Mouse (Mus musculus) CH12.LX (cell line): Measurements from ENCODE around the gene Mon1a. TPM values are rescaled to one million over a fixed set of nuclear protein-coding genes. Genes with fewer than 3 reads are reported as not detected.
A peak's percentile ranks its signal among the peaks of the same experiment; 100 is the strongest.

Experiments used
- DNase-seq: peaks from one replicate; pipeline ENCODE4 v3.0.0-alpha.2; 2013; ENCODE audit errors: extremely low read depth
- H3K27ac ChIP-seq: 2 replicates; pipeline ENCODE4 v1.5.1; 2012; ENCODE audit warnings: low read depth, mild to moderate bottlenecking, control low read depth, moderate library complexity; ENCODE audit not compliant: insufficient read depth
- H3K27me3 ChIP-seq: replicated peaks from 2 replicates; pipeline ENCODE3; 2012; ENCODE audit warnings: inconsistent platforms
- H3K36me3 ChIP-seq, 2 experiments: replicated peaks in 1 of 2; 2 replicates each; pipeline versions ENCODE3 to v1.6.1; 2012; ENCODE audit warnings: inconsistent platforms in 1 of 2, low read length in 1 of 2, mild to moderate bottlenecking in 1 of 2, mixed read lengths in 1 of 2, moderate library complexity in 1 of 2; ENCODE audit not compliant: control insufficient read depth in 1 of 2, insufficient read depth in 1 of 2
- H3K4me1 ChIP-seq, 2 experiments: 2 replicates each; pipeline ENCODE4 v1.6.1; 2012; ENCODE audit warnings: inconsistent platforms in 1 of 2, moderate library complexity in 1 of 2; ENCODE audit not compliant: insufficient read depth in 2 of 2, control insufficient read depth in 1 of 2
- H3K4me2 ChIP-seq: 2 replicates; pipeline ENCODE4 v1.6.1; 2012; ENCODE audit warnings: low read depth, mild to moderate bottlenecking, control low read depth; ENCODE audit not compliant: poor library complexity, insufficient read depth, severe bottlenecking
- H3K4me3 ChIP-seq, 3 experiments: fragments of 150-350 bp in 1 of 3; sonication (generic) in 1 of 3; replicated peaks in 1 of 3; 2 replicates each; pipeline versions ENCODE3 to v1.5.1; 2011 to 2012; ENCODE audit warnings: low read depth in 2 of 3, low read length in 2 of 3, mild to moderate bottlenecking in 2 of 3, moderate library complexity in 2 of 3, control low read depth in 1 of 3, improper control_type of control experiment in 1 of 3, inconsistent platforms in 1 of 3, mixed read lengths in 1 of 3; ENCODE audit not compliant: poor library complexity in 1 of 3
- H3K79me2 ChIP-seq: replicated peaks from 2 replicates; pipeline ENCODE4 v1.6.1; 2012; ENCODE audit warnings: mild to moderate bottlenecking, moderate library complexity; ENCODE audit not compliant: control insufficient read depth, poor library complexity, insufficient read depth, severe bottlenecking; ENCODE audit errors: extremely low read depth
- H3K9ac ChIP-seq: 2 replicates; pipeline ENCODE4 v1.6.1; 2012; ENCODE audit warnings: low read depth, mild to moderate bottlenecking, control low read depth, moderate library complexity; ENCODE audit not compliant: insufficient read depth
- H3K9me3 ChIP-seq: replicated peaks from 2 replicates; pipeline ENCODE3; 2012; ENCODE audit warnings: low read length, inconsistent platforms, mixed read lengths
- CHD2 ChIP-seq: IDR thresholded peaks from 2 replicates; pipeline ENCODE4 v1.6.1; 2011; ENCODE audit warnings: low read length, improper control_type of control experiment
- CTCF ChIP-seq, 2 experiments: IDR thresholded peaks in 1 of 2; conservative IDR thresholded peaks in 1 of 2; 2 replicates each; pipeline ENCODE4 v1.5.1; 2011 to 2012; ENCODE audit warnings: low read depth in 2 of 2, low read length in 2 of 2, improper control_type of control experiment in 1 of 2, inconsistent platforms in 1 of 2, mild to moderate bottlenecking in 1 of 2, moderate library complexity in 1 of 2
- ELF1 ChIP-seq: IDR thresholded peaks from 2 replicates; pipeline ENCODE4 v1.6.1; 2014; ENCODE audit warnings: low read depth, mild to moderate bottlenecking, inconsistent platforms, low read length, improper control_type of control experiment
- GABPA ChIP-seq: IDR thresholded peaks from 2 replicates; pipeline ENCODE4 v1.6.1; 2012; ENCODE audit warnings: low read depth, low read length, improper control_type of control experiment, inconsistent platforms; ENCODE audit not compliant: insufficient replicate concordance
- IRF4 ChIP-seq: IDR thresholded peaks from 2 replicates; pipeline ENCODE4 v1.6.1; 2014; ENCODE audit warnings: low read depth, mild to moderate bottlenecking, inconsistent platforms, low read length, improper control_type of control experiment
- KAT2A ChIP-seq: IDR thresholded peaks from 2 replicates; pipeline ENCODE4 v1.6.1; 2012; ENCODE audit warnings: low read length, improper control_type of control experiment, inconsistent platforms; ENCODE audit not compliant: insufficient replicate concordance
- NRF1 ChIP-seq: IDR thresholded peaks from 2 replicates; pipeline ENCODE4 v1.6.1; 2014; ENCODE audit warnings: low read depth, mild to moderate bottlenecking, inconsistent platforms, low read length, improper control_type of control experiment, moderate library complexity
- PAX5 ChIP-seq: IDR thresholded peaks from 2 replicates; pipeline ENCODE4 v1.6.1; 2012; ENCODE audit warnings: low read length, inconsistent platforms, mixed read lengths
- POLR2A ChIP-seq: IDR thresholded peaks from 2 replicates; pipeline ENCODE4 v1.6.1; 2011; ENCODE audit warnings: low read depth, mild to moderate bottlenecking, improper control_type of control experiment, low read length
- RAD21 ChIP-seq: IDR thresholded peaks from 2 replicates; pipeline ENCODE4 v1.6.1; 2011; ENCODE audit warnings: low read depth, mild to moderate bottlenecking, low read length, improper control_type of control experiment, moderate library complexity
- SIN3A ChIP-seq: IDR thresholded peaks from 2 replicates; pipeline ENCODE4 v1.6.1; 2012; ENCODE audit warnings: low read length, improper control_type of control experiment, inconsistent platforms
- TBP ChIP-seq: conservative IDR thresholded peaks from 2 replicates; pipeline ENCODE4 v1.6.1; 2011; ENCODE audit warnings: low read depth, low read length, improper control_type of control experiment
- TCF12 ChIP-seq: IDR thresholded peaks from 2 replicates; pipeline ENCODE4 v1.6.1; 2014; ENCODE audit warnings: low read depth, mild to moderate bottlenecking, inconsistent platforms, low read length, improper control_type of control experiment
- USF2 ChIP-seq: conservative IDR thresholded peaks from 2 replicates; pipeline ENCODE4 v1.6.1; 2011; ENCODE audit warnings: low read depth, low read length, improper control_type of control experiment
- ZNF384 ChIP-seq: IDR thresholded peaks from 2 replicates; pipeline ENCODE4 v1.6.1; 2012; ENCODE audit warnings: low read depth, low read length, improper control_type of control experiment, inconsistent platforms
- dilution Hi-C: fragments of 300-500 bp; cut with MboI; formaldehyde crosslinking; loops from 2 replicates; pipeline ENCODE4 v1.14.3; 2020; ENCODE audit warnings: low sequenced_read_pairs; ENCODE audit not compliant: extremely low pct_unique_long_range_greater_than_20kb, extremely low pct_ligation_motif_present
- in situ Hi-C: fragments of 300-500 bp; cut with MboI; formaldehyde crosslinking; loops from 3 replicates; pipeline ENCODE4 v1.14.3; 2019; ENCODE audit warnings: low sequenced_read_pairs, low pct_ligation_motif_present, low pct_unique_long_range_greater_than_20kb, mixed read lengths
- polyA plus RNA-seq: library from polyadenylated mRNA; unstranded; fragments of >175 nt; gene quantifications from 2 replicates; pipeline ENCODE4 v1.2.1, GENCODE M21; 2012; ENCODE audit warnings: low read depth; ENCODE audit not compliant: insufficient read length
- total RNA-seq, 2 experiments: library from RNA; depleted of rRNA; stranded (reverse); fragments of 300-350 nt in 1 of 2; fragments of >200 nt in 1 of 2; gene quantifications; 2 replicates each; pipeline ENCODE4 v1.2.3; 2012 to 2014

The Mon1a gene
- total and polyA plus RNA-seq, 3 experiments, result 13.6 to 19.5 (median 15.3) TPM

DNA sequence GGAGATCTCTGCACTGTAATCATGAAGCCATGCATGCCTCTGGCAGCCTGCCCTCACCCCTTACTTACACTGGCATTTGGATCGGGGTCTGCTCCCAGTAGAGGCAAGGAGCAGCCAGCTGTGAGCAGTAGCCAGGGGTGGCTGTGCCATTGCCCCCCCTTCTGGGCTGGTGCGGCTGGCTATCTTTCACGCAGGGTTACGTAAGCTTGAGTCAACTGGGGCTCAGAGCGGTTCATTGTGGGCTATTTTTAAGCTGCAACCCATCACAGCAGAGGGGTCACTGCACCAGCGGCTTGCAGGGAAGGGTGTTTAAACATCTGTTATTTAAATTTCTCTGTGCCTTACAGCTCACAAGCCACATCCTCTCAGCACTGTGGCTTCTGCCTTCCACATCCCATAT lies 36.0 kb downstream of the Mon1a start:
- in situ Hi-C loops, result no loop called here
- Histone ChIP-seq H3K9me3 (no peaks in the 10 kb centered on the region), H3K9ac (no peak overlapping the region), H3K27ac (no peak overlapping the region), H3K79me2 (no peaks in the 10 kb centered on the region), H3K27me3 (peaks cover 71% of the 10 kb centered on the region), H3K4me2 (no peak overlapping the region), H3K36me3 (no peaks in the 10 kb centered on the region), H3K4me1 (peaks cover 6 to 12% of the 10 kb centered on the region in 2 experiments), H3K4me3 (no peak overlapping the region)
- TF ChIP-seq SIN3A (no peak), PAX5 (no peak), ELF1 (no peak)
- dilution Hi-C loops, result no loop called here
- DNase-seq, result peak; percentile 19

DNA sequence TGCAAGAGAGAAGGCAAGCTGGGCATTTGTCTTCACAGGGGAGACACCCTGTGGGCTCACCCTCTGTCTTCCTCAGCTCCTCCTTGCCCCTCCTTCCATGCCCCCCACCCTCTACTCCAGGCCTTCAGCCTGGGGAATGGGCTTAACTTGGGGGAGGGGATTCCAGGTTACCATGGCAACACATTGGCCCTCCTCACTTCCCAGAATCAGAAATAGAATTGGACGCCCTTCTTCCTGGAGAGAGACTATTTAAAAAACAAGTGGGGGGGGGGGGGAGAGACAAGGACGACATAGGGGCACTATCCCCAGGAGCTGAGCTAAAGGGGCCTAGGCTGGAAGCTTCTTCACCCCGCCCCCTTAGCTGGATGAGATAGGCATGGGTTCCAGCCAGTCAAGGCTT lies 37.3 kb downstream of the Mon1a start:
- DNase-seq, result no peak
- TF ChIP-seq TCF12 (no peak), ZNF384 (no peak), ELF1 (no peak), GABPA (no peak), RAD21 (no peak), NRF1 (no peak)
- in situ Hi-C loops (no loop called here), dilution Hi-C loops (no loop called here)
- Histone ChIP-seq H3K4me1 (peaks cover 6 to 12% of the 10 kb centered on the region in 2 experiments), H3K36me3 (no peaks in the 10 kb centered on the region), H3K9me3 (no peaks in the 10 kb centered on the region), H3K4me2 (no peak overlapping the region), H3K4me3 (no peak overlapping the region), H3K9ac (no peak overlapping the region), H3K27me3 (peaks cover 76% of the 10 kb centered on the region), H3K79me2 (no peaks in the 10 kb centered on the region), H3K27ac (no peak overlapping the region)

DNA sequence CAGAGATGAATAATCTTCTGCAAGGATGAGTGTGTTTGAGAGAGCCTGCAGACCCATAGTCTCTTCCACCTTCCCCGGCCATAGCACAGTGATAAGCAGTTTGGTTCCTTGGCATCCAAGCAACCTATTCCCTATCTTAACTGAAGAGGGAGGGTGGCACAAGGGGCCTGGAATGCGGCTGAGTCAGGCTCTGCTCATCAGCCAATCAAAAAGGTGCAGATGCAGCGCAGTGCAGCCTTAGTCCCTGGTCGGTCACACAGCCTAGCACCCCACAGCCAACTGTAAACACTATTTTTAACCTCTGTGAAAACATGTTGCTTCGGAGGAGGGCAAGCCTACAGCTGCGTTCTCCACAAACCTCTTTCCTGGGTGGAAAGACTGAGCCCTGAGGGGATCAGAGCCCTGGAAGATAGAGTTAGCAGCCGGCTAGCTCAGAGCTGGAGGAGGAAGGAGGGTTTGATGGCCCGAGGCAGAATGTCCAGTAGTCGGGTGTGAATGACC lies 39.0 kb downstream of the Mon1a start:
- Histone ChIP-seq H3K27ac (no peak overlapping the region), H3K36me3 (no peaks in the 10 kb centered on the region), H3K4me2 (no peak overlapping the region), H3K4me1 (peaks cover 6 to 12% of the 10 kb centered on the region in 2 experiments), H3K79me2 (no peaks in the 10 kb centered on the region), H3K9ac (no peak overlapping the region), H3K9me3 (no peaks in the 10 kb centered on the region), H3K27me3 (peaks cover 83% of the 10 kb centered on the region), H3K4me3 (no peak overlapping the region)
- TF ChIP-seq POLR2A (no peak), PAX5 (no peak), CHD2 (no peak), KAT2A (no peak), TBP (no peak), CTCF (conservative IDR thresholded peaks at IDR 0.05 in 1 of 2, IDR thresholded peaks at IDR 0.05 in 1 of 2; ENCODE audit: low read depth in 2 of 2, low read length in 2 of 2) (no peak), USF2 (no peak), IRF4 (no peak)
- in situ Hi-C loops (no loop called here), dilution Hi-C loops (no loop called here)
- DNase-seq, result no peak
